Mouse (Mus musculus) stomach, postnatal 0 days (tissue): ENCODE results near the gene Dbp.
"Not testable (repeated sequence)": the region's sequence is repeated elsewhere in the genome, so short reads cannot be mapped to it uniquely, and the experiment has no call there.

ENCODE experiments used
- CTCF ChIP-seq: IDR thresholded peaks from 2 replicates; pipeline ENCODE4 v1.5.1; 2016; ENCODE audit warnings: antibody characterized with exemption, low read depth, mild to moderate bottlenecking, moderate library complexity
- EP300 ChIP-seq: optimal IDR thresholded peaks from 2 replicates; pipeline ENCODE3; 2016; ENCODE audit warnings: antibody characterized with exemption

- not testable (repeated sequence) for TF ChIP-seq CTCF, EP300
These were observed 43.2 kb upstream of the Dbp start for GRCm38 (mm10) chr7:45661702-45662101.
